Mouse (Mus musculus) heart, embryonic 10.5 days (tissue): ENCODE results near the gene Atp1a3. TPM values are rescaled to one million over a fixed set of nuclear protein-coding genes. Genes with fewer than 3 reads are reported as not detected.
"Not testable (repeated sequence)": the region's sequence is repeated elsewhere in the genome, so short reads cannot be mapped to it uniquely, and the experiment has no call there.

Experiments
- DNase-seq: peaks from one replicate; pipeline ENCODE4 v3.0.0-alpha.2; 2017; ENCODE audit warnings: low spot score
- H3K27ac ChIP-seq: fragments of 300-500 bp; sonication (generic); 2 replicates; pipeline ENCODE4 v1.5.1; 2016; ENCODE audit warnings: mild to moderate bottlenecking
- H3K27me3 ChIP-seq: fragments of 300-500 bp; sonication (generic); 2 replicates; pipeline ENCODE4 v1.6.1; 2016; ENCODE audit warnings: mild to moderate bottlenecking; ENCODE audit not compliant: poor library complexity, insufficient read depth, severe bottlenecking
- H3K36me3 ChIP-seq: fragments of 300-500 bp; sonication (generic); 2 replicates; pipeline ENCODE4 v1.6.1; 2016; ENCODE audit warnings: mild to moderate bottlenecking, moderate library complexity
- H3K4me1 ChIP-seq: fragments of 300-500 bp; sonication (generic); 2 replicates; pipeline ENCODE4 v1.6.1; 2016; ENCODE audit warnings: mild to moderate bottlenecking
- H3K4me3 ChIP-seq: fragments of 300-500 bp; sonication (generic); 2 replicates; pipeline ENCODE4 v1.5.1; 2016; ENCODE audit warnings: mild to moderate bottlenecking, moderate library complexity
- H3K9me3 ChIP-seq: fragments of 300-500 bp; sonication (generic); 2 replicates; pipeline ENCODE4 v1.6.1; 2016; ENCODE audit warnings: mild to moderate bottlenecking, moderate library complexity
- WGBS: fragments of 180-500 bp; shearing (Covaris S2); methylation state at CpG from one replicate; pipeline ENCODE4 v1.1.7; 2016; 5-methylcytosine and 5-hydroxymethylcytosine counted together
- polyA plus RNA-seq: library from polyadenylated mRNA; unstranded; fragments of >200 nt; fragmentation: Nextera tagmentation; extraction: Ambion mirVana; gene quantifications from 2 replicates; pipeline ENCODE4 v1.2.1, GENCODE M21; 2016

Atp1a3 gene
- polyA plus RNA-seq, result 2.2 and 3.5 TPM in 2 replicates

- H3K27ac ChIP-seq, result no peak within 1 kb of the TSS
- peaks cover 80% of the 10 kb centered on the region for H3K27me3 ChIP-seq
- peak within 1 kb of the TSS; percentile 56 for H3K4me3 ChIP-seq
- no peaks in the 10 kb centered on the region for H3K9me3 ChIP-seq
- 1% methylated on average over 54 of the region's 54 CpGs for WGBS
- no peak for DNase-seq
- no peaks in the 10 kb centered on the region for H3K36me3 ChIP-seq
- peaks cover 44% of the 10 kb centered on the region for H3K4me1 ChIP-seq
Observed at GRCm38 (mm10) chr7:25005421-25006065, at the start of gene Atp1a3. Gene Atp1a3, minus strand, starts transcription at chr7:25005958.

- peaks cover 80% of the 10 kb centered on the region for H3K36me3 ChIP-seq
- H3K9me3 ChIP-seq, result no peaks in the 10 kb centered on the region
- no peak overlapping the region for H3K4me3 ChIP-seq
Observed at GRCm38 (mm10) chr7:25052587-25052986, 46.8 kb upstream of the Atp1a3 start.

DNA sequence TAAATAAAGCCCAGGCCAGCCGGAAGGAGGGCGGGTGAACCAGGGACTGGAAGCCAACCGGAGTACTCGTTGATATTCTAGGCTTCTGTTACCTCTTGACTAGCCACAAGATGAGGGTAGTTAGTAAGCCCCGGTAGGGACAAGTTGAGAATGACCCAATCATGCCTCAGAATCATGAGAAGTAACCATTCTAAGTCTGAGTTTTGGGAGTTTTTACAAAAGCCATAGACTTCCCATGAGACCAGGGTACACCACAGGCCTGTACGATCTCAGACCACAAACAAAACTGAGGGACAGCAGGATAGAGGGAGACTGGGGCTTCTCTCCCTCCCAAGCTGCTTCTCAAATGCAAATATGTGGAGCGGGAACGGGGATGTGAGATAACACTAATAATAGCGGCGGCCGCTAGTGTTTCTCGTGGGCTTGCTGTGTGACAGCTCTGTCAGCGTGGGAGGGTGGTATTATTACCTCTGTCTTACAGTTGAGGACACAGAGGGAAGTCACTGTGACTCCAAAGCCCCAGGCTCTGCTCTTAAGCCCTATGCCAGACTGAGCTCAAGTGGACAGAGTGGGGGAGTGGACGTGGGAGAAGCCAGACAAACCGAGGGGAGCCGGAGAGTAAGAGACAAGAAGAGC is 43.7 kb upstream of the Atp1a3 start:
- H3K27ac ChIP-seq, result peak overlapping the region; percentile 13
- no peak for DNase-seq
- 68% methylated on average over 16 of the region's 16 CpGs for WGBS
- no peaks in the 10 kb centered on the region for H3K27me3 ChIP-seq
- H3K9me3 ChIP-seq, result no peaks in the 10 kb centered on the region
- no peak overlapping the region for H3K4me3 ChIP-seq
- peaks cover 78% of the 10 kb centered on the region for H3K36me3 ChIP-seq
- H3K4me1 ChIP-seq, result peaks cover 8% of the 10 kb centered on the region

More at GRCm38 (mm10) chr7:25052587-25052986, 46.8 kb upstream of the Atp1a3 start:
- H3K27me3 ChIP-seq, result no peaks in the 10 kb centered on the region
- WGBS, result 82% methylated on average over 3 of the region's 3 CpGs
- peaks cover 24% of the 10 kb centered on the region for H3K4me1 ChIP-seq
- DNase-seq, result no peak
- no peak overlapping the region for H3K27ac ChIP-seq

GRCm38 (mm10) chr7:25047363-25047762 is 41.6 kb upstream of the Atp1a3 start:
- 90% methylated on average over 8 of the region's 8 CpGs for WGBS
- DNase-seq, result no peak
- Histone ChIP-seq H3K4me1 (peaks cover 8% of the 10 kb centered on the region), H3K36me3 (peaks cover 82% of the 10 kb centered on the region), H3K9me3 (no peaks in the 10 kb centered on the region), H3K4me3 (no peak overlapping the region), H3K27me3 (no peaks in the 10 kb centered on the region), H3K27ac (no peak overlapping the region)

GRCm38 (mm10) chr7:25044599-25044998 is 38.8 kb upstream of the Atp1a3 start:
- not testable (repeated sequence) for H3K4me1 ChIP-seq, H3K27me3 ChIP-seq, DNase-seq, H3K9me3 ChIP-seq, H3K4me3 ChIP-seq, H3K27ac ChIP-seq
- WGBS, result 88% methylated on average over 7 of the region's 7 CpGs
- peaks cover 91% of the 10 kb centered on the region for H3K36me3 ChIP-seq

DNA sequence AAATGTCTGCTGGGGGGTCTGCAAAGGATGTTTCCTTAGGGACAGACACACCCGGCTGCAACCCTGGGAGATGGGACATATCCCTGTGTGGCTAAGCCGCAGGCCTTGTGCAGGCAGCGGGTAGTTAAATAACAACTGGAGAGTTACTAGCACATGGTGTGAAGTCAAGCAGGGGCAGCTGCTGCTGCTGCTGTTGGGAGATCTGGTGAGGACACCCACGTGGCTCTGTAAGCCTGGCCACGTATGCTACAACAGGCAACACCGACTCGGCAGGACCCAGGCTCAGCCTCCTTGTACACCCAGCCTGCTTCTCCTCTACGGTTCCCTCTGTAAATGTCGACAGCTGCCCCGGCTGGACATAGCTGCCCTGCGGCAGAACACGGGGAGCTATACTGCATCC is 36.2 kb upstream of the Atp1a3 start:
- DNase-seq, result no peak
- Histone ChIP-seq H3K9me3 (no peaks in the 10 kb centered on the region), H3K27me3 (no peaks in the 10 kb centered on the region), H3K36me3 (peaks cover 87% of the 10 kb centered on the region), H3K4me3 (no peak overlapping the region), H3K4me1 (peaks cover 4% of the 10 kb centered on the region; the same call in 1 of the 2 replicates), H3K27ac (no peak overlapping the region)
- 76% methylated on average over 12 of the region's 12 CpGs for WGBS

DNA sequence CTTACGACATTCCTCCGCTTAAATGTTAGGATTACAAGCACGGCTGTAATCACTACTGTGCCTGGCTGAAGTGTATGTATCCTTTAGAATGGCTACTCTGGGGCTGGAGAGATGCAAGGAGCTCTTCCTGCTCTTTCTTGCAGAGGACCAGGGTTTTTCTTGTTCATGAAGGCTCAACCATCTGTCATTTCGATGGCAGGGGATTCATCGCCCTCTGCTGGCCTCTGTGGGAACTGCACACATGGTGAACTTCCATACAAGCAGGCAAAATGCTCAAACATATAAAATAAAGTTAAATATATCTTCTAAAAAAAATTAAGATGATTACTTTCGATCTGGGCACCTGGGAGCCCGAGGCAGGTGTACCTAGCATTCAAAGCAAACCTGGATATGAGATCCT is 30.2 kb upstream of the Atp1a3 start:
- no peaks in the 10 kb centered on the region for H3K9me3 ChIP-seq
- no peak overlapping the region for H3K4me3 ChIP-seq
- H3K4me1 ChIP-seq, result 0 out of 2 replicates have a peak, but pooled peaks cover under 1% of the 10 kb centered on the region
- H3K36me3 ChIP-seq, result peaks cover 71% of the 10 kb centered on the region
- H3K27ac ChIP-seq, result no peak overlapping the region
- DNase-seq, result no peak
- 52% methylated on average over 7 of the region's 7 CpGs for WGBS
- no peaks in the 10 kb centered on the region for H3K27me3 ChIP-seq

DNA sequence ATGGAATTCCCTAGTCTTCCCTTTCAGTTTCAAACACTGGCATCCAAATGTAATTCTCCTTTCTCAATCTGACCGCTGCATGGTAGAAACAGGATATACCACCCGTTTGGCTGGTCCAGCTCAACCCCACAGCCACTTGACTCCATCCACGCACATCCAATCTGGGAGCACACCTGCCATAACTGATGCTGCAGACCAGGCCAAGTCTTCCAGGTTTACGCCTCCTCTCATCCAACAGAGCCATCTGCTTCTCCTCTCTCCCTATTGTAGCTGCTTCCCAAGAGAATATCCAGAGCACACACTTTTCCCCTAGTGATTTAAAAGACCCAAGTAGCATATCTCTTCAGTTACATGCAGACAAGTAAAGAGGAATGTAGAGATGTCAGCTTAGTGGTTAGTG is 29.0 kb upstream of the Atp1a3 start:
- 90% methylated on average over 4 of the region's 4 CpGs for WGBS

GRCm38 (mm10) chr7:25031528-25031927 is 25.8 kb upstream of the Atp1a3 start:
- Histone ChIP-seq H3K27me3 (no peaks in the 10 kb centered on the region), H3K27ac (no peak overlapping the region), H3K4me1 (peaks cover 10% of the 10 kb centered on the region), H3K36me3 (peaks cover 50% of the 10 kb centered on the region), H3K4me3 (no peak overlapping the region), H3K9me3 (no peaks in the 10 kb centered on the region)
- no peak for DNase-seq
- WGBS, result 74% methylated on average over 3 of the region's 3 CpGs

More for the DNA sequence above, 29.0 kb upstream of the Atp1a3 start:
- H3K27ac ChIP-seq, result no peak overlapping the region
- DNase-seq, result no peak
- H3K36me3 ChIP-seq, result peaks cover 60% of the 10 kb centered on the region
- 0 out of 2 replicates have a peak, but pooled peaks cover 7% of the 10 kb centered on the region for H3K4me1 ChIP-seq
- no peak overlapping the region for H3K4me3 ChIP-seq
- H3K27me3 ChIP-seq, result no peaks in the 10 kb centered on the region
- H3K9me3 ChIP-seq, result no peaks in the 10 kb centered on the region

- H3K9me3 ChIP-seq, result no peaks in the 10 kb centered on the region
- no peak overlapping the region for H3K4me3 ChIP-seq
- DNase-seq, result no peak
- no peak overlapping the region for H3K27ac ChIP-seq
- peaks cover 37% of the 10 kb centered on the region for H3K36me3 ChIP-seq
- WGBS, result 35% methylated on average over 5 of the region's 5 CpGs
- H3K27me3 ChIP-seq, result no peaks in the 10 kb centered on the region
- peaks cover 22% of the 10 kb centered on the region for H3K4me1 ChIP-seq
Observed at GRCm38 (mm10) chr7:25030032-25030753, 24.4 kb upstream of the Atp1a3 start.

DNA sequence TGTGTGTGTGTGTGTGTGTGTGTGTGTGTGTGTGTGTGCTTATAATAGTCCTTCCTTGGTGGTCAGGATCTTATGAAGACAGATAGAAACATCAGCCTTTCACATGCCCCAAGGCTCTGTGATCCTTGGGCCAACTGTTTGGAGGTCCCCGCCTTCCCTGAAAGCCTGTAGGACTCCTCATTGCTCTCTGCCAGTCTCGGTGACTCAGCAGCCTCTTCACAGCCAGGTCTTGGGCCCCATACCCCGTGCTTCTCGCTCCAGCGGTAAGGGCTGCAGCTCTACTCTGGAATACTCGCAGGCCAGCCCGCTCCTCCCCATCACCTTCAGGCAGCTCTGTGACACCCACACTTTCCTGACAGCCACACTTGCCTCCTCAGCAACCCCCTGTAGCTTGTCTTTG is 20.7 kb upstream of the Atp1a3 start:
- DNase-seq, result no peak
- no peaks in the 10 kb centered on the region for H3K9me3 ChIP-seq
- peak overlapping the region; percentile 32; the same call in 1 of the 2 replicates for H3K27ac ChIP-seq
- H3K36me3 ChIP-seq, result peaks cover 35% of the 10 kb centered on the region
- H3K4me1 ChIP-seq, result peaks cover 27% of the 10 kb centered on the region
- no peaks in the 10 kb centered on the region for H3K27me3 ChIP-seq
- 48% methylated on average over 7 of the region's 7 CpGs for WGBS
- no peak overlapping the region for H3K4me3 ChIP-seq

GRCm38 (mm10) chr7:25025855-25026439 is 20.2 kb upstream of the Atp1a3 start:
- Histone ChIP-seq H3K4me1 (peaks cover 27% of the 10 kb centered on the region), H3K9me3 (no peaks in the 10 kb centered on the region), H3K4me3 (no peak overlapping the region), H3K27me3 (no peaks in the 10 kb centered on the region), H3K36me3 (peaks cover 39% of the 10 kb centered on the region), H3K27ac (peak overlapping the region; percentile 32; the same call in 1 of the 2 replicates)
- no peak for DNase-seq
- WGBS, result 52% methylated on average over 10 of the region's 10 CpGs

GRCm38 (mm10) chr7:25011592-25011991 is 5.8 kb upstream of the Atp1a3 start:
- Histone ChIP-seq H3K27me3 (peaks cover 76% of the 10 kb centered on the region), H3K9me3 (no peaks in the 10 kb centered on the region), H3K4me3 (no peak overlapping the region), H3K27ac (no peak overlapping the region), H3K4me1 (peaks cover 26% of the 10 kb centered on the region), H3K36me3 (peaks cover 48% of the 10 kb centered on the region)
- WGBS, result 46% methylated on average over 7 of the region's 7 CpGs
- DNase-seq, result no peak
